Mouse (Mus musculus) liver, postnatal 0 days (tissue): ENCODE measurements at regions not wholly inside any gene's neighbourhood (a gene's known extent, or its start where the extent isn't known, plus 50 kb on each side); places are given as distances from the start of the nearest gene placed in this dataset.

Experiments
- CTCF ChIP-seq: sonication (generic); IDR thresholded peaks from 2 replicates; pipeline ENCODE4 v1.5.1; 2016; ENCODE audit warnings: antibody characterized with exemption, low read depth
- EP300 ChIP-seq: IDR thresholded peaks from 2 replicates; pipeline ENCODE4 v1.6.1; 2016; ENCODE audit warnings: antibody characterized with exemption, low read depth, mild to moderate bottlenecking

- TF ChIP-seq CTCF (no peak), EP300 (no peak)
Observed at GRCm38 (mm10) chr11:117567961-117568605, 83.9 kb downstream of the Gm11733 start.
